Mouse (Mus musculus) small intestine, adult 2 months (tissue): Measurements from ENCODE around the gene Baiap2.

Source experiments
- CTCF ChIP-seq: fragments of 200-500 bp; IDR thresholded peaks from 2 replicates; pipeline ENCODE4 v1.5.1; 2012; ENCODE audit warnings: low read depth, mild to moderate bottlenecking, control low read depth, inconsistent platforms, low read length, moderate library complexity, mixed read lengths; ENCODE audit not compliant: insufficient replicate concordance, insufficient read length; ENCODE audit errors: extremely low read depth
- POLR2A ChIP-seq: fragments of 200-500 bp; IDR thresholded peaks from 2 replicates; pipeline ENCODE4 v1.6.1; 2012; ENCODE audit warnings: low read depth, mild to moderate bottlenecking, control low read depth, inconsistent platforms, low read length, moderate library complexity

- TF ChIP-seq CTCF (no peak), POLR2A (no peak)
These were observed 92.2 kb downstream of the Baiap2 start for GRCm38 (mm10) chr11:120034762-120035161.
